Mouse (Mus musculus) neural tube, embryonic 10.5 days (tissue): ENCODE measurements around the gene Rph3a.
A peak's percentile ranks its signal among the peaks of the same experiment; 100 is the strongest.

Source experiments
- DNase-seq: peaks from one replicate; pipeline ENCODE4 v3.0.0-alpha.2; 2017; ENCODE audit warnings: low spot score; ENCODE audit errors: extremely low spot score

The Rph3a gene

GRCm38 (mm10) chr5:121009811-121010569, at the start of gene Rph3a:
TSS of gene Rph3a (minus strand) at chr5:121010092.
- no peak for DNase-seq

- no peak for DNase-seq
Observed at GRCm38 (mm10) chr5:121058261-121058660, 48.4 kb upstream of the Rph3a start.

GRCm38 (mm10) chr5:121053886-121054285, 44.0 kb upstream of the Rph3a start:
- DNase-seq = no peak

- no peak for DNase-seq
Observed at GRCm38 (mm10) chr5:121041791-121042190, 31.9 kb upstream of the Rph3a start.

GRCm38 (mm10) chr5:121039465-121039864, 29.6 kb upstream of the Rph3a start:
- no peak for DNase-seq

GRCm38 (mm10) chr5:121030161-121030560, 20.3 kb upstream of the Rph3a start:
- DNase-seq = no peak

- no peak for DNase-seq
Observed at GRCm38 (mm10) chr5:121019505-121019904, 9.6 kb upstream of the Rph3a start.

- no peak for DNase-seq
Observed at GRCm38 (mm10) chr5:121017699-121018098, 7.8 kb upstream of the Rph3a start.

GRCm38 (mm10) chr5:121016405-121016804, 6.5 kb upstream of the Rph3a start:
- DNase-seq = no peak

- DNase-seq = no peak
Observed at GRCm38 (mm10) chr5:121014496-121014895, 4.6 kb upstream of the Rph3a start.

- no peak for DNase-seq
Observed at GRCm38 (mm10) chr5:121011962-121012361, 2.1 kb upstream of the Rph3a start.

GRCm38 (mm10) chr5:121009406-121009805, 486 bp downstream of the Rph3a start:
- DNase-seq = peak; percentile 73

GRCm38 (mm10) chr5:121008411-121009239, 1.3 kb downstream of the Rph3a start:
- DNase-seq = no peak

GRCm38 (mm10) chr5:121007563-121007962, 2.3 kb downstream of the Rph3a start:
- DNase-seq = no peak

GRCm38 (mm10) chr5:121007130-121007529, 2.8 kb downstream of the Rph3a start:
- no peak for DNase-seq

GRCm38 (mm10) chr5:121006176-121006575, 3.7 kb downstream of the Rph3a start:
- no peak for DNase-seq

- DNase-seq = no peak
Observed at GRCm38 (mm10) chr5:121003781-121004180, 6.1 kb downstream of the Rph3a start.

- peak; percentile 21 for DNase-seq
Observed at GRCm38 (mm10) chr5:120999573-120999972, 10.3 kb downstream of the Rph3a start.

GRCm38 (mm10) chr5:120988373-120988772, 21.5 kb downstream of the Rph3a start:
- DNase-seq = no peak

GRCm38 (mm10) chr5:120983029-120983428, 26.9 kb downstream of the Rph3a start:
- DNase-seq = no peak

- DNase-seq = no peak
Observed at GRCm38 (mm10) chr5:120981211-120981610, 28.7 kb downstream of the Rph3a start.

GRCm38 (mm10) chr5:120980116-120980515, 29.8 kb downstream of the Rph3a start:
- DNase-seq = no peak
